Mouse (Mus musculus) erythroblast, adult 5-6 weeks (primary cell): ENCODE data around the gene Lap3. TPM values are rescaled to one million over a fixed set of nuclear protein-coding genes. Genes with fewer than 3 reads are reported as not detected.

Experiments used
- ATAC-seq: replicated peaks from 2 replicates; pipeline ENCODE4 v1.8.0; 2016; ENCODE audit warnings: moderate number of reproducible peaks, mild to moderate bottlenecking, moderate TSS enrichment, inconsistent platforms; ENCODE audit not compliant: poor library complexity, low FRiP score, severe bottlenecking
- total RNA-seq, 2 experiments: library from RNA; stranded (forward) in 1 of 2; stranded (reverse) in 1 of 2; fragments of 150-400 nt in 1 of 2; fragments of 200-764, 138-1000 nt in 1 of 2; gene quantifications; 2 replicates each; pipeline versions ENCODE4 v1.2.3 to v1.2.4; 2015 to 2017; ENCODE audit warnings: low replicate concordance in 2 of 2

The Lap3 gene
- total RNA-seq, 2 experiments from 2014 or later: 12.1 to 12.6 TPM

GRCm38 (mm10) chr5:45494093-45494755 lies 1.1 kb downstream of the Lap3 start:
- no peak for ATAC-seq

- no peak for ATAC-seq
Measured at GRCm38 (mm10) chr5:45495429-45495975, 2.3 kb downstream of the Lap3 start.

- no peak for ATAC-seq
Measured at GRCm38 (mm10) chr5:45496042-45496441, 2.9 kb downstream of the Lap3 start.

- no peak for ATAC-seq
Measured at GRCm38 (mm10) chr5:45496479-45496878, 3.3 kb downstream of the Lap3 start.

- ATAC-seq: no peak
Measured at GRCm38 (mm10) chr5:45496930-45497550, 3.9 kb downstream of the Lap3 start.

GRCm38 (mm10) chr5:45497564-45497963 lies 4.4 kb downstream of the Lap3 start:
- ATAC-seq: no peak

GRCm38 (mm10) chr5:45510071-45510470 lies 16.9 kb downstream of the Lap3 start:
- ATAC-seq: no peak

- no peak for ATAC-seq
Measured at GRCm38 (mm10) chr5:45512908-45513307, 19.7 kb downstream of the Lap3 start.

GRCm38 (mm10) chr5:45513511-45513910 lies 20.3 kb downstream of the Lap3 start:
- ATAC-seq: no peak

- ATAC-seq: no peak
Measured at GRCm38 (mm10) chr5:45514599-45514998, 21.4 kb downstream of the Lap3 start.

- no peak for ATAC-seq
Measured at GRCm38 (mm10) chr5:45515151-45515743, 22.1 kb downstream of the Lap3 start.

GRCm38 (mm10) chr5:45519960-45520808 lies 27.0 kb downstream of the Lap3 start, which contains the start of gene Med28:
Gene Med28 (plus strand): TSS chr5:45520229.
- peak; percentile 98 for ATAC-seq

- ATAC-seq: peak; percentile 17
Measured at GRCm38 (mm10) chr5:45520809-45521110, 27.6 kb downstream of the Lap3 start.

- ATAC-seq: no peak
Measured at GRCm38 (mm10) chr5:45521601-45522000, 28.4 kb downstream of the Lap3 start.

- no peak for ATAC-seq
Measured at GRCm38 (mm10) chr5:45525101-45525500, 31.9 kb downstream of the Lap3 start.

- no peak for ATAC-seq
Measured at GRCm38 (mm10) chr5:45526338-45526737, 33.2 kb downstream of the Lap3 start.

GRCm38 (mm10) chr5:45529696-45530095 lies 36.5 kb downstream of the Lap3 start:
- ATAC-seq: no peak

- no peak for ATAC-seq
Measured at GRCm38 (mm10) chr5:45534319-45535098, 41.3 kb downstream of the Lap3 start.

GRCm38 (mm10) chr5:45535177-45535576 lies 42.0 kb downstream of the Lap3 start:
- no peak for ATAC-seq
